Mouse (Mus musculus): ENCODE results near the gene Mecom.

DNA sequence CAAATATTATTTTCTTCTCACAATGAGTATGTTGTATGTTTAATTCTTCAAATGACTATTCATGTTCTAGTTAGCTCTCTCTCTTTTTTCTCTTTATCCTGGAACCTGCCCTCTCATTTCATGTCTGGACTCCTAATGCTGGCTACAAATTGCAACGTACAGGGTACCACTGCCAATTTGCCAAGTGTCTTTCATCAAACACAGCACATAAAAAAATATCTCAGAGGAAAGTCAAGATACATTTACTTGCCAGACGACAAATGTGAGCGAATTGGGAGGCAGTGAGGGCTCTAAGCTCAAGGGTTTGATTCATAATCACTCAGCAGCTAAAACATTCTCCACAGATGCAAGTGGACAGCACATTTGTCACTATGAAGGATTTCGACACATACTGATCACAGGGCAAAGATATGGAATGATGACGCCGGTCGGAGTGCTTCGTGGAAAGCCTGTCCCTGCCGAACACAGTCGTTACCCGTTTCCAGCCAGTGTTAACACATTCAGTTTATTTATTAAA, 579.3 kb downstream of the Mecom start:
- TF ChIP-seq GATA1 (IDR thresholded peaks at IDR 0.05; ENCODE audit: borderline replicate concordance, low read length) = no peak
- TF ChIP-seq FLI1 (IDR thresholded peaks at IDR 0.05; ENCODE audit: low read length) = no peak
